Mouse (Mus musculus): ENCODE measurements around the gene Gsg1l2.

Gene Gsg1l2

GRCm38 (mm10) chr11:67819604-67820003 lies 45.2 kb downstream of the Gsg1l2 start:
- peak; percentile 35 to 61 for DNase-seq (ENCODE audit: low spot score in 2 of 2)

- peak; percentile 38 to 57 for DNase-seq (ENCODE audit: low spot score in 2 of 2)
Measured at GRCm38 (mm10) chr11:67820221-67820620, 45.8 kb downstream of the Gsg1l2 start.

GRCm38 (mm10) chr11:67821560-67821959 lies 47.2 kb downstream of the Gsg1l2 start:
- peak; percentile 31 to 73 for DNase-seq (ENCODE audit: low spot score in 2 of 2)

GRCm38 (mm10) chr11:67828360-67829059 lies 54.1 kb downstream of the Gsg1l2 start:
- DNase-seq (ENCODE audit: low spot score in 2 of 2): no peak

GRCm38 (mm10) chr11:67829530-67829929 lies 55.1 kb downstream of the Gsg1l2 start:
- no peak for DNase-seq (ENCODE audit: low spot score in 2 of 2)

- no peak for DNase-seq (ENCODE audit: low spot score in 2 of 2)
Measured at GRCm38 (mm10) chr11:67831820-67832219, 57.4 kb downstream of the Gsg1l2 start.

- DNase-seq (ENCODE audit: low spot score in 2 of 2): no peak
Measured at GRCm38 (mm10) chr11:67835408-67836078, 61.1 kb downstream of the Gsg1l2 start.
